Mouse (Mus musculus) embryonic facial prominence, embryonic 14.5 days (tissue): Measurements from ENCODE around the gene Palm. TPM values are rescaled to one million over a fixed set of nuclear protein-coding genes. Genes with fewer than 3 reads are reported as not detected.

Source experiments
- ATAC-seq: fragments of 200-750 bp; cut with Nextera tagmentation; 2 replicates; pipeline ENCODE4 v1.8.0; 2017; ENCODE audit warnings: low read depth, moderate number of reproducible peaks, moderate TSS enrichment
- DNase-seq: peaks from one replicate; pipeline ENCODE4 v3.0.0-alpha.2; 2015; ENCODE audit warnings: low spot score
- H3K27ac ChIP-seq: fragments of 300-500 bp; sonication (generic); replicated peaks from 2 replicates; pipeline ENCODE4 v1.5.1; 2014; ENCODE audit warnings: low read depth, mild to moderate bottlenecking, low read length, moderate library complexity
- H3K27me3 ChIP-seq: fragments of 300-500 bp; sonication (generic); replicated peaks from 2 replicates; pipeline ENCODE4 v1.6.1; 2014; ENCODE audit warnings: low read length; ENCODE audit not compliant: control insufficient read depth, insufficient read depth
- H3K36me3 ChIP-seq: fragments of 300-500 bp; sonication (generic); 2 replicates; pipeline ENCODE4 v1.6.1; 2014; ENCODE audit warnings: low read length, mixed read lengths; ENCODE audit not compliant: control insufficient read depth, insufficient read depth
- H3K4me1 ChIP-seq: fragments of 300-500 bp; sonication (generic); 2 replicates; pipeline ENCODE4 v1.6.1; 2014; ENCODE audit warnings: antibody characterized with exemption, low read length; ENCODE audit not compliant: control insufficient read depth, insufficient read depth
- H3K4me2 ChIP-seq: fragments of 300-500 bp; sonication (generic); 2 replicates; pipeline ENCODE4 v1.6.1; 2014; ENCODE audit warnings: low read depth, mild to moderate bottlenecking, low read length, moderate library complexity, mixed read lengths
- H3K4me3 ChIP-seq: fragments of 300-500 bp; sonication (generic); 2 replicates; pipeline ENCODE4 v1.5.1; 2014; ENCODE audit warnings: low read depth, mild to moderate bottlenecking, low read length
- H3K9ac ChIP-seq: fragments of 300-500 bp; sonication (generic); 2 replicates; pipeline ENCODE4 v1.6.1; 2014; ENCODE audit warnings: low read depth, mild to moderate bottlenecking, low read length, moderate library complexity, mixed read lengths
- H3K9me3 ChIP-seq: fragments of 300-500 bp; sonication (generic); 2 replicates; pipeline ENCODE4 v1.6.1; 2016; ENCODE audit warnings: low read length; ENCODE audit not compliant: control insufficient read depth
- WGBS: fragments of 180-500 bp; shearing (Covaris S2); extraction: QIAGEN DNeasy Blood & Tissue Kit; methylation state at CpG from one replicate; pipeline ENCODE4 v1.1.7; 2014; 5-methylcytosine and 5-hydroxymethylcytosine counted together
- polyA plus RNA-seq: library from polyadenylated mRNA; unstranded; fragments of >200 nt; fragmentation: Nextera tagmentation; extraction: Ambion mirVana; gene quantifications from 2 replicates; pipeline ENCODE4 v1.2.1, GENCODE M21; 2014

Gene Palm
- polyA plus RNA-seq, 1 experiment from 2014 or later, result 62.5 TPM

GRCm38 (mm10) chr10:79767372-79768244, 25.8 kb upstream of the Palm start:
- Histone ChIP-seq H3K27ac (peak overlapping the region; percentile 93), H3K36me3 (no peaks in the 10 kb centered on the region; the same call in 1 of the 2 replicates), H3K4me1 (peaks cover 20% of the 10 kb centered on the region), H3K4me3 (peak overlapping the region; percentile 94), H3K9me3 (peaks cover 4% of the 10 kb centered on the region; the same call in 1 of the 2 replicates), H3K27me3 (no peaks in the 10 kb centered on the region), H3K4me2 (peak overlapping the region; percentile 90), H3K9ac (peak overlapping the region; percentile 97)
- DNase-seq (peak; percentile 97), ATAC-seq (peak; percentile 85)
- 12% methylated on average over 40 of the region's 40 CpGs for WGBS

GRCm38 (mm10) chr10:79768400-79768799, 25.0 kb upstream of the Palm start:
- no peak overlapping the region for H3K27ac ChIP-seq
- no peak overlapping the region for H3K4me3 ChIP-seq
- peaks cover 4% of the 10 kb centered on the region; the same call in 1 of the 2 replicates for H3K9me3 ChIP-seq
- 0% methylated on average over 5 of the region's 5 CpGs for WGBS
- ATAC-seq, result no peak
- H3K4me1 ChIP-seq, result peaks cover 20% of the 10 kb centered on the region
- H3K9ac ChIP-seq, result no peak overlapping the region
- peak overlapping the region; percentile 90; the same call in 1 of the 2 replicates for H3K4me2 ChIP-seq
- no peaks in the 10 kb centered on the region for H3K36me3 ChIP-seq
- DNase-seq, result peak; percentile 75
- no peaks in the 10 kb centered on the region for H3K27me3 ChIP-seq

GRCm38 (mm10) chr10:79769329-79769728, 24.0 kb upstream of the Palm start:
- ATAC-seq (no peak), DNase-seq (no peak)
- no peaks in the 10 kb centered on the region for H3K36me3 ChIP-seq
- H3K9ac ChIP-seq, result no peak overlapping the region
- H3K9me3 ChIP-seq, result peaks cover 4% of the 10 kb centered on the region; the same call in 1 of the 2 replicates
- H3K4me3 ChIP-seq, result no peak overlapping the region
- 38% methylated on average over 4 of the region's 4 CpGs for WGBS
- no peak overlapping the region for H3K27ac ChIP-seq
- no peaks in the 10 kb centered on the region for H3K27me3 ChIP-seq
- H3K4me1 ChIP-seq, result peaks cover 19% of the 10 kb centered on the region
- no peak overlapping the region for H3K4me2 ChIP-seq

- Histone ChIP-seq H3K4me2 (no peak overlapping the region), H3K9me3 (peaks cover 7% of the 10 kb centered on the region), H3K9ac (no peak overlapping the region), H3K4me1 (peaks cover 10% of the 10 kb centered on the region), H3K27me3 (no peaks in the 10 kb centered on the region), H3K4me3 (no peak overlapping the region), H3K36me3 (no peaks in the 10 kb centered on the region), H3K27ac (no peak overlapping the region)
- no peak for DNase-seq
- no peak for ATAC-seq
- 89% methylated on average over 3 of the region's 3 CpGs for WGBS
Observed at GRCm38 (mm10) chr10:79772320-79772719, 21.1 kb upstream of the Palm start.

- H3K4me1 ChIP-seq, result peaks cover 8% of the 10 kb centered on the region; the same call in 1 of the 2 replicates
- WGBS, result 83% methylated on average over 2 of the region's 2 CpGs
- H3K4me3 ChIP-seq, result no peak overlapping the region
- no peaks in the 10 kb centered on the region for H3K27me3 ChIP-seq
- H3K9me3 ChIP-seq, result peaks cover 7% of the 10 kb centered on the region
- DNase-seq, result no peak
- no peak overlapping the region for H3K4me2 ChIP-seq
- ATAC-seq, result no peak
- H3K27ac ChIP-seq, result no peak overlapping the region
- no peaks in the 10 kb centered on the region for H3K36me3 ChIP-seq
- H3K9ac ChIP-seq, result no peak overlapping the region
Observed at GRCm38 (mm10) chr10:79773208-79773607, 20.2 kb upstream of the Palm start.

GRCm38 (mm10) chr10:79774486-79775279, 18.7 kb upstream of the Palm start:
- no peak overlapping the region for H3K9ac ChIP-seq
- no peak overlapping the region for H3K4me2 ChIP-seq
- H3K36me3 ChIP-seq, result no peaks in the 10 kb centered on the region
- H3K27ac ChIP-seq, result no peak overlapping the region
- WGBS, result 71% methylated on average over 4 of the region's 5 CpGs
- peaks cover 11% of the 10 kb centered on the region; the same call in 1 of the 2 replicates for H3K27me3 ChIP-seq
- no peak overlapping the region for H3K4me3 ChIP-seq
- DNase-seq (no peak), ATAC-seq (no peak)
- peaks cover 11% of the 10 kb centered on the region; the same call in 1 of the 2 replicates for H3K4me1 ChIP-seq
- peaks cover 7% of the 10 kb centered on the region for H3K9me3 ChIP-seq

- Histone ChIP-seq H3K9ac (peak within 1 kb of the TSS; percentile 69), H3K9me3 (peaks cover 7% of the 10 kb centered on the region), H3K27me3 (peaks cover 19% of the 10 kb centered on the region; the same call in 1 of the 2 replicates), H3K27ac (0 out of 2 replicates have a peak within 1 kb of the TSS, but pooled peaks have one; percentile 39), H3K4me2 (peak within 1 kb of the TSS; percentile 79), H3K4me1 (peaks cover 23% of the 10 kb centered on the region; the same call in 1 of the 2 replicates), H3K36me3 (no peaks in the 10 kb centered on the region), H3K4me3 (peak within 1 kb of the TSS; percentile 49)
- WGBS, result 5% methylated on average over 21 of the region's 39 CpGs
- DNase-seq (peak; percentile 36), ATAC-seq (no peak)
Observed at GRCm38 (mm10) chr10:79777103-79777531, 16.3 kb upstream of the Palm start, which contains the start of gene Fstl3. Gene Fstl3, plus strand, starts transcription at chr10:79777272.

GRCm38 (mm10) chr10:79778006-79778405, 15.4 kb upstream of the Palm start:
- peaks cover 23% of the 10 kb centered on the region; the same call in 1 of the 2 replicates for H3K4me1 ChIP-seq
- ATAC-seq (no peak), DNase-seq (peak; percentile 72)
- peak overlapping the region; percentile 49; the same call in 1 of the 2 replicates for H3K4me3 ChIP-seq
- WGBS, result 9% methylated on average over 15 of the region's 15 CpGs
- peaks cover 4% of the 10 kb centered on the region; the same call in 1 of the 2 replicates for H3K9me3 ChIP-seq
- H3K36me3 ChIP-seq, result no peaks in the 10 kb centered on the region
- H3K4me2 ChIP-seq, result peak overlapping the region; percentile 79
- H3K27me3 ChIP-seq, result peaks cover 19% of the 10 kb centered on the region; the same call in 1 of the 2 replicates
- 0 out of 2 replicates have a peak overlapping the region, but pooled peaks have one; percentile 39 for H3K27ac ChIP-seq
- peak overlapping the region; percentile 69; the same call in 1 of the 2 replicates for H3K9ac ChIP-seq
